Mouse (Mus musculus) C2C12 (cell line): Measurements from ENCODE around the gene Smoc1. TPM values are rescaled to one million over a fixed set of nuclear protein-coding genes. Genes with fewer than 3 reads are reported as not detected.

Source experiments
- H3K27me3 ChIP-seq: one replicate; pipeline ENCODE4 v1.6.1; 2011; ENCODE audit not compliant: control insufficient read depth, insufficient read depth, insufficient read length
- H3K36me3 ChIP-seq: one replicate; pipeline ENCODE4 v1.6.1; 2011; ENCODE audit not compliant: control insufficient read depth, insufficient read depth
- H3K4me3 ChIP-seq: one replicate; pipeline ENCODE4 v1.5.1; 2011; ENCODE audit warnings: mild to moderate bottlenecking, control low read depth; ENCODE audit not compliant: poor library complexity, insufficient read depth, severe bottlenecking
- H3K79me2 ChIP-seq: one replicate; pipeline ENCODE4 v1.6.1; 2011; ENCODE audit not compliant: control insufficient read depth, insufficient read depth
- H3K79me3 ChIP-seq: one replicate; pipeline ENCODE4 v1.6.1; 2011; ENCODE audit warnings: low read depth, control low read depth
- H3ac ChIP-seq: one replicate; pipeline ENCODE3; 2011; ENCODE audit warnings: low read depth; ENCODE audit not compliant: control insufficient read depth, insufficient read length
- CEBPB ChIP-seq: IDR thresholded peaks from one replicate; pipeline ENCODE4 v1.6.1; 2011; ENCODE audit warnings: low read depth, mild to moderate bottlenecking, control low read depth, moderate library complexity
- CTCF ChIP-seq: IDR thresholded peaks from one replicate; pipeline ENCODE4 v1.5.1; 2011; ENCODE audit not compliant: control insufficient read depth, insufficient read depth, insufficient read length
- FOSL1 ChIP-seq: IDR thresholded peaks from one replicate; pipeline ENCODE4 v1.8.0; 2011; ENCODE audit warnings: mild to moderate bottlenecking, low read length; ENCODE audit not compliant: poor library complexity, insufficient read depth, severe bottlenecking
- MAX ChIP-seq: IDR thresholded peaks from one replicate; pipeline ENCODE4 v1.6.1; 2011; ENCODE audit warnings: mild to moderate bottlenecking, control low read depth
- MYOD1 ChIP-seq: IDR thresholded peaks from one replicate; pipeline ENCODE4 v1.6.1; 2011; ENCODE audit warnings: low read depth; ENCODE audit not compliant: control insufficient read depth, insufficient read length
- MYOG ChIP-seq: IDR thresholded peaks from one replicate; pipeline ENCODE4 v1.6.1; 2011; ENCODE audit not compliant: control insufficient read depth, insufficient read length; ENCODE audit errors: extremely low read depth
- USF1 ChIP-seq: IDR thresholded peaks from one replicate; pipeline ENCODE4 v1.6.1; 2011; ENCODE audit warnings: low read depth, mild to moderate bottlenecking, control low read depth, moderate library complexity
- polyA plus RNA-seq: library from polyadenylated mRNA; unstranded; fragments of >200 nt; fragmentation: generic; extraction: Trizol; gene quantifications from one replicate; pipeline ENCODE4 v1.2.1, GENCODE M21; 2012; ENCODE audit warnings: missing spikeins

Smoc1 gene
- polyA plus RNA-seq, 1 experiment: 0.23 TPM

DNA sequence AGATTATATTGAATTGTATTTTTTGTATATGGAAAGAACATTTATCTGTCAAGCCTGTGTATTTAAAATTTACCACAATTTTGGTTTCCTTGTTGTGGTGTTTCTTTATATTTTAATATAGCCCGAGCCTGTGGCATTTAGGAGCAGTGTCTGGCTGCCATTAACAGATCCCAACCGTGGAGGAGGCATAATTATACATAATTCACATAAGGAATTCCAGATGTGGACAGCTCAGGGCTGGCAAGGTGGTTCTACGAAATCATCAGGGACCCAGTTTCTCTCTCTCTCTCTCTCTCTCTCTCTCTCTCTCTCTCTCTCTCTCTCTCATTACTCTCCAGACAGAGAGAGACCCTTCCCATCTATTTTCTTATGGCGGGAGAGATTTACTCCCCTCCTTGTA is 31.0 kb downstream of the Smoc1 start:
- no peaks in the 10 kb centered on the region for H3K79me3 ChIP-seq
- peaks cover 10% of the 10 kb centered on the region for H3K27me3 ChIP-seq
- no peak overlapping the region for H3ac ChIP-seq
- TF ChIP-seq CTCF (no peak), FOSL1 (no peak), MYOD1 (no peak), MYOG (no peak), MAX (no peak), USF1 (no peak), CEBPB (no peak)
- H3K4me3 ChIP-seq: no peak overlapping the region
- no peaks in the 10 kb centered on the region for H3K79me2 ChIP-seq
- no peaks in the 10 kb centered on the region for H3K36me3 ChIP-seq

DNA sequence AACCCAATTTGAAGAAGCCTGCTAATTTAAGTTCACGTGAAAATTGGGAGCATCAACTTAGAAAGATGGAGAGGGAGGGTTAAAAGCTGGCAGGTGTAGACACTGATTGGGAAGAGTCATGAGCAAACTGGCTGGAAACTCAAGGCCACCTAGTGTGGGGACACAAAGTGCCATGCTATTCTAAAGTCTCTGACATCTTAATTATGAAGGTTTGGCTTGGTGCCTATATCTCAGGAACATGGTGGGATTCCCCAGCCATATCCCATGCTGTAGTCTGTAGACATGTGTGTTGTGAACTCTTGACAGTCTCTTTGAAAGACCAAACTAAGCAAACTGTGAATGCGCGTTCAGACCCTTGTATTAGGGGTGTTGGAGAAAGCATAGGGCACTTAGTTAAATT is 32.0 kb downstream of the Smoc1 start:
- no peak overlapping the region for H3ac ChIP-seq
- H3K79me3 ChIP-seq: no peaks in the 10 kb centered on the region
- H3K27me3 ChIP-seq: peaks cover 3% of the 10 kb centered on the region
- H3K79me2 ChIP-seq: no peaks in the 10 kb centered on the region
- no peak overlapping the region for H3K4me3 ChIP-seq
- H3K36me3 ChIP-seq: no peaks in the 10 kb centered on the region
- TF ChIP-seq CTCF (no peak), FOSL1 (no peak), USF1 (no peak), MYOD1 (no peak), MYOG (no peak), MAX (no peak), CEBPB (no peak)

DNA sequence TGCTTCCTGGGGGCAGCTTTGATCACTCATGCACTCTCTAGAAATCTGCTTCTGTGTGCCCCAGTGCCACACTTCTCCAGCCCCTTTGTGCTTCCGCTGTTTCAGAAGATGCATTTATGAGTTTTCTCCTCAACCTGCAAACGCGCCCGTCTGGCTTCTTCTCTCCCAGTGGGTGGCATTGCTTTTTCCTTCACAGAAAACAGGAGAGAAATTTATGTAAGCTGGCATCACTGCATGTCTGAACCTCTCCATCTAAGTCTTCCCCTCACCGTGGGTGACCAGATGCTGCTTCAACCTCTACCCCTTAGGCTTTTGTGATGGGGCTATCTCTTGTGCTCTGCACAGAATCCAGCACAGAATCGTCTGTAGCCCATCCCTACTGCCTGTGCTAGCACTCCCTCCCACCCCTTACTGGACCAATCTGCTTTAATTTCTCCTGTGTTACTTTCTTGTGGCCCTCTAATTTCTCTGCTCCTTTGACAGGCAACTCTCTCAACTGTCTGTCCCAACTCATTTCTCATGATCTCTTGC is 35.3 kb downstream of the Smoc1 start:
- Histone ChIP-seq H3K79me3 (no peaks in the 10 kb centered on the region), H3K79me2 (no peaks in the 10 kb centered on the region), H3K36me3 (no peaks in the 10 kb centered on the region), H3K4me3 (no peak overlapping the region), H3K27me3 (peaks cover 3% of the 10 kb centered on the region), H3ac (no peak overlapping the region)
- no peak for TF ChIP-seq MYOG
- TF ChIP-seq MYOD1: no peak
- TF ChIP-seq MAX: no peak
- TF ChIP-seq CEBPB: no peak
- no peak for TF ChIP-seq CTCF
- no peak for TF ChIP-seq FOSL1
- no peak for TF ChIP-seq USF1

DNA sequence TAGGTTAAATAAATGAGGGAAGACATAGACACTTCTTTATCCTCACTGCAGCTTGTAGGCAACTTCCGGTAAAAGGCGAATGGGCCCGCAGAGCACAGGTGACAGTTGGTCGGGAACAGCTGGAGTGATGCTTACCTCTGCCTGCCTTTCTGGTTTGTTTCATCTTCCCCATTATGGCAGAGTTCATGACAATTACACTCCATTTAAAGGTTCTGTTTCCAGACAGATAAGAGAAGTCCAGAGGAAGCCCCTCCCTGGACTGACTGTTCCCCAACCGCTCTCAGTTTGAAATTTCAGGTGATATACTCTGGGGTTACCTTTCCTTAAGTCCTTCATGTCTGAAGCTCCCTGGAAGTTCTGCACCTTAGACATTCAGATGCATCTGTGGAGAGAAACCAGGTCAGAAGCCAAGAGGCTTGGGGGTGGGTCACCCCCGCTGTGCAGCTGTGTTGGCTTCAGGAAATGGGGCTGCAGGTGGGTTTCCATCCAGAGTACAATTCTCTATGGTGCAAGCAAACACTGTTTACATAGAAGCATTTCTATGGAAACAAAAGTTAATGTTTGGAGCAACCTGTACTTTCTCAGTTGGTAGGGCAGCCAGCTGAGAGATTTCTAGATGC is 36.8 kb downstream of the Smoc1 start:
- Histone ChIP-seq H3K79me2 (no peaks in the 10 kb centered on the region), H3ac (no peak overlapping the region), H3K4me3 (no peak overlapping the region), H3K27me3 (no peaks in the 10 kb centered on the region), H3K79me3 (no peaks in the 10 kb centered on the region), H3K36me3 (no peaks in the 10 kb centered on the region)
- TF ChIP-seq MAX (no peak), CTCF (no peak), MYOG (no peak), FOSL1 (no peak), MYOD1 (no peak), USF1 (no peak), CEBPB (no peak)

DNA sequence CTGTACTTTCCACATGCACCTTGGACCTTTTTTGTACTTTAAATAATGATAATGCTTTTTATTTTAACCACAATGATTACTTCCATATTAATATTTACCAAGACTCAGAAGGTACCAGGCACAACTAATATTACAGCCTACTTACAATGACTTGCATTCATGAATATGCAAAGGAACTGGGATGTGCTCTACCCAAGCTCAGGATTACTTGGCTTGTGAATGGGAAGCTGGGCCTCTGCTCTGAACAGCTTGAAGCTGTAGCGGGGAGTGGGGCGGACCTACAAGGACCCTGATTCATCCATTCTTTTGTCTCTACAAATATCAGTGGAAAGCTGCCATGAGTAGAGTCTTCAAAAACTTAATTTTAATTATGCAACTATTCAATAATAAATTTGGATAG is 47.5 kb downstream of the Smoc1 start:
- no peak overlapping the region for H3ac ChIP-seq
- no peaks in the 10 kb centered on the region for H3K36me3 ChIP-seq
- H3K79me2 ChIP-seq: no peaks in the 10 kb centered on the region
- H3K4me3 ChIP-seq: no peak overlapping the region
- no peaks in the 10 kb centered on the region for H3K79me3 ChIP-seq
- TF ChIP-seq MAX (no peak), CTCF (no peak), CEBPB (no peak), MYOG (no peak), FOSL1 (no peak), USF1 (no peak), MYOD1 (no peak)
- H3K27me3 ChIP-seq: peaks cover 8% of the 10 kb centered on the region

DNA sequence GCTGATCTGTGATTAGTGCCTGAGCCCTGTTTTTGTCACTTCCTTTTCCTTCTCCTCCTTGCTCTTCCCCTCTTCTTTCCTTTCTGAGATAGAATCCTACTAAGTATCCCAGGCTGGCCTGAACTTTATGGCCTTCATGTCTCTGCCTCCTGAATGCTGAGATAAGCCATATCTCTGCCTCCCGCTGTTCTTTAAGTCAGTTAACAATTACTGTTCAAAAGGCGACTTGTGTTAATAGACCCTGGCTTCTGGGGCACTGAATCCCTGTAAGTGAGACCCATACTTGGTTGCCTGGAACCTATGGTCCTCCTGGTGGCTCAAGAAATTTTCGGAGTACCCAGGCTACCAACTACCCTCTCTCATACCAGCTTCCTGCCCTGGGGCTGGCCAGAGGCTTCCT is 48.3 kb downstream of the Smoc1 start:
- Histone ChIP-seq H3K4me3 (no peak overlapping the region), H3K36me3 (no peaks in the 10 kb centered on the region), H3ac (no peak overlapping the region), H3K27me3 (peaks cover 8% of the 10 kb centered on the region), H3K79me3 (no peaks in the 10 kb centered on the region), H3K79me2 (no peaks in the 10 kb centered on the region)
- no peak for TF ChIP-seq MAX
- TF ChIP-seq FOSL1: no peak
- TF ChIP-seq MYOG: no peak
- TF ChIP-seq MYOD1: no peak
- no peak for TF ChIP-seq CEBPB
- TF ChIP-seq USF1: no peak
- TF ChIP-seq CTCF: no peak
